Mouse (Mus musculus) thymus, postnatal 10 days (tissue): ENCODE measurements around the gene Prss53.
"Not testable (repeated sequence)": the region's sequence is repeated elsewhere in the genome, so short reads cannot be mapped to it uniquely, and the experiment has no call there.

Experiments used
- DNase-seq, 2 experiments: peaks; one replicate each; pipeline ENCODE4 v3.0.0; 2021; ENCODE audit warnings: low spot score in 2 of 2

Gene Prss53

DNA sequence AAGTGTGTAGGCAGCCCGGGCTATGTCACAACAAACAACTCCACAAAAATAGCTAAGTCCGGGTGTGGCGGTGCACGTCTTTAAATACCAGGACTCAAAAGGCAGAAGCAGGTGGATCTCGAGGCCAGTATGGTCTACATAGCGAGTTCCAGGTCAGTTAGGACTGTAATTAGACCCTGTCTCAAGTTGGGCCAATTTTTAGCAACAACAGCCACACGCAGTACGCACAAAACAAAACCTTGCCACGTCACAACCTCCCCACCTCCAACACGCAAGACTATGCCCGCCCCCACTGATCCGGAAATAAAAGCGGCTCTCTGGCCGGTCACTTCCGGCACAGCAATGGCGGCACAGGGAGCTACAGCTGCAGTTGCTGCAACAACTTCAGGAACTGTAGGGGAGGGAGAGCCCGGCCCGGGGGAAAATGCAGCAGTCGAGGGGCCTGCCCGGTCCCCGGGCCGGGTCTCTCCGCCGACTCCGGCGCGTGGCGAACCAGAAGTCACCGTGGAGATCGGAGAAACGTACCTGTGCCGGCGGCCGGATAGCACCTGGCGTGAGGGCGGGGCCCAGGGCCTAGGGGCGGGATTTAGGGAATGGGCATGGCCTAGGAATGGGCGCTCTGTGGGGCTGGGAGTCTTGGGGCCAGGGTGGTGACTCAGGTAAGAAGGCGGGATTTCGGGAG is 21.6 kb upstream of the Prss53 start, which contains the start of gene Kat8:
Gene Kat8, plus strand, starts transcription at position 327 of the 682 bp plus-strand sequence.
- DNase-seq = peak; percentile 76 to 79

DNA sequence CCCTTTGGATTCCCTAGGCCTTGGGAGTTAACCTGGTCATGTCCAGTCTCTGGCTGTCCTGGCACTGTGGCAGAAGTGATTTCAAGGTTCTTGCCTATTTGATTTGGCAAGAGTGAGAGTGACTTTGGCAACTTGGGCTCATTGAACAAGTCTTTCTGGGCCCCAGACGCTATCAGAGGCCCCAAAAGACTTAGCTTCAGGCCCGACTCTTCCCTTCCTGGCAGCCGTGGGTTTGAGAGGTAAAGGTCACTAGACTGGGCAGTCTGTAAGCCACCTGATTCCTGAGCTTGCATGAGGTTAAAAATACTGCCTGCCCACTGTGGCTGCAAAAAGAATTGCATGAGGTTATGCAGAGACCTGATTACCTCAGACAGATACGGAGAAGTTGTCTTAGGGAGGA is 17.9 kb upstream of the Prss53 start:
- no peak for DNase-seq

DNA sequence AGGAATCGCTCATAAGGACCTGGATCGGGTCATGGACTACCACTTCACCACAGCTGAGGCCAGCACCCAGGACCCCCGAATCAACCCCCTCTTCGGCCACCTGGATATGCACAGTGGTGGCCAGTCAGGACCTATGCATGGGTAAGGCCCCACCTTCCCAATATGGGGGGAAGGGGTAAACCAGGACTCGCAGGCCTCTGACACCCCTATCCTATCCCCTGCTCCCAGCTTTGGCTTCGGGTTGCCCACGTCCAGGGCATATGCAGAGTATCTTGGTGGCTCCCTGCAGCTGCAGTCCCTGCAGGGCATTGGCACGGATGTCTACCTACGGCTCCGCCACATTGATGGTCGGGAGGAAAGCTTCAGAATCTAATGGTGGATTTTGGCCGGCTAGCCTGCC is 17.2 kb upstream of the Prss53 start:
- no peak for DNase-seq

DNA sequence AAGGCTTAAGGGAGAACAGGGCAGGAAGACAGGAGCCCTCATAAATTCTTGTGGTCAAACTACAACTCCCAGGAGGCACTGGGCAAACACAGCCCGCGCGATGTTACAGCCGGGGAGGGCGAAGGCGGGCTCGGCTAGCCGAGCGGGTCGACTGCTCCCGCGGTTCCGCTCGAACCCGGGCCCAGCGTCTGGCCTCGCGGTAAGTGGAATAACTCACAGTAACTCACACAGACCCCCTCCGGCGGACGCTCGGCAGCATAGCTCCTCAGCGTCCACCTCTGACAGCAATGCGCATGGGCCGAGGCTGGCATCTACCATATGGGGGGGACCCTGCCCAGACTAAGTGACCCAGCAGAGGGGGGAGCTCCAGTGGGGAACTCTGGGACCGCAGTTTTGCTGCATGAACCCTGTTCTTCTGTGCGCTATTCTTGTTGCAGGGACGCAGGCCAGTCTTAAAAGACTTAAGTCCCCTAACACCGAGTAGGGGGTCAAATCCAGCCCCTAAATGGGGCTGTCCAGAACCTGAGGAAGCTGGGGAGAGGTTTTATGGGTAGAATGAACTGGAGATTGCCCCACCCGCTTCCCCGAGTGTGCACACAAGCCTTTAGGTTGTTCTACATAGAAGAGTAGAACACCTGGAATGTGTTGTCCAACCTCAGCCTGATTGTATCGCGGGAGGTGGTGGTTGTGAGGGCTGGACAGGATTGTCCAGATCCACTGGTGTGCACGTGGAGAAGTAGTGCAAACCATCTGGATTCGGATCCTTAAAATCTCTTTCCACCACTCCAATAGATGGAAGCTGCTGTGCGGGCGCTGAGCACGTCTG is 13.4 kb upstream of the Prss53 start, which contains the start of gene Bckdk:
Gene Bckdk, plus strand, starts transcription at position 112 of the 826 bp plus-strand sequence.
- DNase-seq = peak; percentile 55 to 63

DNA sequence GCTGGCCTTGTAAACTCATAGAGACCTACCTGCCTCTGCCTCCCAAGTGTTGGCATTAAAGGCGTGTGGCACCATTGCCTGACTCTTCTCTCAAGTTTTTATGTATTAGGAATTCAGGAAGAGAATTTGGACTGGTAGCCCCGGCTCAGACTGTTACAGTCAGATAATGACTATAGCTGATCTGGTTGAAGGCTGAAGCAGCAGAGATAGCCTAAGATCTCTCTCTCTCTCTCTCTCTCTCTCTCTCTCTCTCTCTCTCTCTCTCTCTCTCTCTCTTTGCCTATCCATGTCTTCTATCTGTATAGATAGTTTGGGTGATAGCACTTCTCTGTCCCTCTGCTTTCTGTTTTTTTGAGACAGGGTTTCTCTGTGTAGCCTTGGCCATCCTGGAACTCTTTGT is 11.0 kb upstream of the Prss53 start:
- no peak for DNase-seq

DNA sequence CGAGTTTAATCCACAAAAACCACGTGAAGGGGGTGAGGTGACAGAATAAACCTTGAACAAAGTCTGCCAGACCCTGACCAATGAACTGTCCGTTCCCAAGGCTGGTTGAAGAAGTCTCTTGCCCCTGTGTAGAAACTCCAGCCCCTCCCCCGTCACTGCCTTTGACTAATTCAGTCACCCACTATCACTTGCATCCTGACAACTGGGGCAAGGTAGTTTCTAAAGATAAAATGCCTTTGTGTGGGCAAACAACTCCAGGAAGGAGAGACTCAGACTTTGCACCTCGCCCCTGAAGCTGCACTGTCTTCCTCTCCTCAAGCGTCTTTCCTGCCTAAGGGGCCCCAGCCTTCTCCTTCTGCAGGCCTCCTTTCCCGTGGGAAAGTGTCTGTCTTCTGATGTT is 9.2 kb upstream of the Prss53 start:
- no peak for DNase-seq

DNA sequence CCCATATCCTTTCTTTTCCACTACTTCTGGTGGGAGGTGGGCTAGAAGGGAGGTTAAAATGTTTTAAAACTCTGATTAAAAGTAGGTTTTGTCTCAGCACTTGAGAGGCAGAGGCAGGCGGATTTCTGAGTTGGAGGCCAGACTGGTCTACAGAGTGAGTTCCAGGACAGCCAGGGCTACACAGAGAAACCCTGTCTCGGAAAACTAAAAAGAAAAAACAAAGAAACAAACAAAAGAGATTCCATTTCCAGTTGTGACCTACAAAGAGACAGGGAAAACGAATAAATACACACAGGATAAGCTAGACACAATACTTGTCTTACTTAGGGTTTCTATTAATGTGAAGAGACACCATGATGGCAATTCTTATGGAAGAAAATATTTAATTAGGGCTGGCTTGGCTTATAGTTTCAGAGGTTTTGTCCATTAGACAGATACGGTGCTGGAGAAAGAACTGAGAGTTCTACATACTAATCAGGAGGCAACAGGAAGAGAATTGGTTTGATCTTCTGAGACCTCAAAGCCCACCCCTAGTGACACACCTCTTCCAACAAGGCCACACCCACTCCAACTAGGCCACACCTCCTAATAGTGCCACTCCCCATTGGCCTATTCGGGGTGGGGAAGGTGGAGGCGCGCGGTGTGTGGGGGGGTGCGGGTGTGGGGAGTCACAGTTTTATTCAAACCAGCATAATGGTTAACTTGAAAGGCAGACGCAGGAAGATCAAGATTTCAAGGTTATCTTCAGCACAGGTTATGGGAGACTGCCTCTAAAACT is 7.6 kb upstream of the Prss53 start:
- peak; percentile 31 to 32 for DNase-seq

DNA sequence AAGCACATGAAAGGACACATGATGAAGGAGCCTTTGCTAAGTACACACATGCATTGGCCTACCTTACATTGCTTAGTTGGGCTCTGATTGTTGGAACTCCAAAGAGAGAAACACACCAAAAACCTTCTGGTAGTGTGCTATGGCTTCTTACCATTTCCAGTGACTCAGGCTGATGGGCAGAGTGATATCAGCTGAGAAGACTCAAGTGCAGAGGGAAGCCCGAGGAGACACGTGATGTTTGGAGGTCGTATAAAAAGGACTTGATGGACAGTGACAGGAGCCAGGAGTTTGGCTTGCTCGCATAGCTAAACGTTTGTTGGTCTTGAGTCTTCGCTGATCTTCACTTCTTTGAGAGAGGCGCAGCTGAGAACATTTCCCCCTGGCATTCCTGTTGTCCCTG is 6.8 kb upstream of the Prss53 start:
- no peak for DNase-seq

DNA sequence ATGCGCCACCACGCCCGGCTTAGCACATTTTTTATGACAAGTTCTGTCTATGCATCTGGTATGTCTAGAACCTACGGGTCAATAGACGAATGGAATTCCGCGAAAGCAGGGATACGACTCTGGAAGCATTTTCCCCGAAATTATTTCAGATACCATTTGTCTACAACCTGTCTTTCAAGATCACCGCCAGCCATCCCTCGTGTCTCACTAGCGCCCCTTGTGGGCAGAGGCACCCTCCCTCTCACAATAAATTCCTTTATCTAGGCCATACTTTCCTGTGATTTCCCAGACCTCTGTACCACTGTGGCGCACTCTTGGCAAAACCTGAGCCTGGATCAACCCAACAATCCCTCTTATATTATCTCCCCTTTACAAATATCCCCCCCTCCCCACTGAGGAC is 5.6 kb upstream of the Prss53 start:
- DNase-seq = peak; percentile 50 to 76

DNA sequence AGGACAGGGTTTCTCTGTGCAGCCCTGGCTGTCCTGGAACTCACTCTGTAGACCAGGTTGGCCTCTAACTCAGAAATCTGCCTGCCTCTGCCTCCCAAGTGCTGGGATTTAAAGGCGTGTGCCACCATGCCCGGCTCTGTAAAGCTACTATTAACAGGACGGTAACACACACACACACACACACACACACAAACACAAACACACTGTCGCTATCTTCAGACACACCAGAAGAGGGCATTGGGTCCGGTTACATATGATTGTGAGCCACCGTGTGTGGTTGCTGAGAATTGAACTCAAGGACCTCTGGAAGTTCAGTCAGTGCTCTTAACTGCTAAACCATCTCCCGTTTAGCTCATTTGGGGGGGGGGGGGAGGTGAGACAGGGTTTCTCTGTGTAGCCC is 5.1 kb upstream of the Prss53 start:
- not testable (repeated sequence) for DNase-seq

DNA sequence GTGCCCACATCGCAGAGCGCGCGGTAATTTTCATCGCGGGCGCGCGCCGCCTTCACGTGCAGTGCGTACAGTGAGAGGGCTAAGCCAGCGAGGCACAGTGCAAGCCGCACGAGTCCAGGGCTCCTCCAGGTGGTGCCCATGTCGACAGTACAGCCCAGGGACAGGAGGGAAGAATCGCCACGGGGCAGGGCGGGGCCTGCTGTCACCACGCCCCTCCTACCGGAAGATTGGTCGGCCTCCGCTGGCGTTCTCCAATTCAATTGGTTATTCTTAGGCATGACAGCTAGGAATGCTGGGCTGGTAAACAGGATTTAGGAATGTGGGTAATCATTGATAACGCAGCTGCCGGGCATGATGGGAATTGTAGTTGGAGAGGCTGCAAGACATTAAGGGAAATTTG is 4.7 kb upstream of the Prss53 start, which contains the start of the genes Gm21974 and Vkorc1:
Gene Gm21974, minus strand, starts transcription at position 13 of the 400 bp plus-strand sequence.
Gene Vkorc1, minus strand, starts transcription at position 176 of the 400 bp plus-strand sequence.
- DNase-seq = peak; percentile 83

DNA sequence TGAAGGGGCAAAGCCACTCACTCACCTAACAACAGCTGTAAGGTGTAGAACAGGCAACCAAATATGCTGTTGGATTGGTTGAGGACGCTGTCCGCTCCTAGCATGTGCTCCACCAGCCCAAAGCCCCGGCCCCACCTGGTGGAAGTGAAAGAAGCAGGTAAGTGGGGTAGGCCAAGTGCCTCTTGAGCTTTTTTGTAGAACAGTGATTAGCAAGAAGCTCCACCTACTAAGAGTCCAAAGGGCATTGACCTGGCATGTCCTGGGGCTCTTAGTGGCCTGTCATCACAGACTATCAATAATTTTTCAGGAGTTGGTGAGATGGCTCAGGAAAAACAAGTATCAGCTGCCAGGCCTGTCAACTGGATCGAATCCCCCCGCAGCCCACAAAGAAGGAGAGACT is 3.7 kb upstream of the Prss53 start:
- no peak for DNase-seq

DNA sequence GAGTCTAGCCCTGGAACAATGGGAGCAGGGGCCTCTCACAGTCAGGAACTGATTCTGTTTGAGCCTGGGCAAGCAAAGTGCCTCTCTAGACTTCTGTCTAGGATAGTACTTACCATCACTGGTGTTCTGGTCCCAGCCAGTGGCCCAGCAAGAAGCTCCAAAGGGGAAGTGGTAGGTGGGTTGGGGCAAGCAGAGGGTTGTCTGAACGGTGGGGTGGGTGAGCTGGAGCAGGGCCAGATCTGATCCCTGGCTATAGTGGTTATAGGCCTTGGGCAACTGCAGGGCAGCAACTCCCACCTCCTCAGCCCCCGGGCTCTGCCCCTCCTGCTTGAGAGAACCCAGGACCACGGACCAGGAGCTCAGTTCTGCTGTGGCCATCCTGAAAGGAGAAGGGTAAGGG is 1.9 kb downstream of the Prss53 start:
- DNase-seq = no peak

DNA sequence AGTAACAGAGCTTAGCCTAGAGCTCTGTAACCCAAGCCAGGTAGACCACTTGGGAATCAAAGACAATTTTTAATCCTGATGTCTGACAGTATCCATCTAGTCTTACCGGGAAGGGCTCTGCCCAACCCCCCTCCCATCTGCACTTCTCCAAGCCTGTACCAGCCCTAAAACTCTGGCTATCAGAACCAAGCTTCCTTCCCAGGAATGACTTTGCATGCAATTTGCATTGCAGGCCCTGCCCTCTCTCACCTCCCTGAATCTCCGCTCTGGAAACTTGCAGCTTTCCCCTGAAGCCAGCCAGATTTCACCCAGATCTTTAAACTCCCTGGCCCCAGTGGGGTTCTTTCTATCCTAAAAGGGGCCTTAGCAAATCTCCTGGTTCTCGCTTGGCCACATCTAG is 3.0 kb downstream of the Prss53 start:
- no peak for DNase-seq

DNA sequence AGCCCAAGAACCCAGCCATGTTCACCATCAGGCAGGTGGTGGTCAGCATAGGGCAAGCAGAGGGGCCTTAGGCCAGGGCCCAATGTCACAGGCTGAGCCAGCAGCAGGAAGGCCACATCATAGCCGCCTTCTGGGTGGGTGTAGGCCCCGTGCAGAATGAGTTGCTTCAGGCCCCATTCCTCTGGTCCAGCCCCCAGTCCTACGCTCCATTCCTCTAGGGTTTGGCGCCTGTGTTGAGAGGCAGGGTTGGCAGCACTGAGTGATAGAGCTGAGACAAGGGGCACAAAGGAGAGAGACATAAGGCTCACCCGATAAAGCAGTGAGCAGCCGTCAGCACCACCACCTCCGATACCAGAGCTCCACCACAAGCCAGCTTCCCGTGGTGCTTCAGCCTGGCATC is 3.6 kb downstream of the Prss53 start:
- no peak for DNase-seq

DNA sequence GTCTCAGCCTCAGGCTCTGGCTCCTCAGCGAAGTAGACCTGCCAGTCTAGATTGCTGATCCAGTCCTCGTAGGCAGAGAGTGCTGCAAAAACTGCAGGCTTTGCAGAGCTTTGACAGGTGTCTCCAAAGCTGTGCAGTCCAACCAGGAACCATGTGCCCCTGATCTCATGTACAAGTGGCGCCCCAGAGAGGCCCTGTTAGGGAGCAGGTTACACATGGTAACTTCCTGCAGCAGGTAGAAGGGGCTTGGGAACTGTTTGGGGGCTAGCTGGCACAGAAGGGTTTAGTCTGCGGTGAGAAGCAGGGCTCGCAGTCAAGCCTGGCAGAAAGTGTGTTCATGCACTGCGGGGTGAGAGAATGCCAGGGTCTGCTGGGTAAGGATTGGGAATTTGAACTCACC is 4.2 kb downstream of the Prss53 start:
- DNase-seq = no peak

DNA sequence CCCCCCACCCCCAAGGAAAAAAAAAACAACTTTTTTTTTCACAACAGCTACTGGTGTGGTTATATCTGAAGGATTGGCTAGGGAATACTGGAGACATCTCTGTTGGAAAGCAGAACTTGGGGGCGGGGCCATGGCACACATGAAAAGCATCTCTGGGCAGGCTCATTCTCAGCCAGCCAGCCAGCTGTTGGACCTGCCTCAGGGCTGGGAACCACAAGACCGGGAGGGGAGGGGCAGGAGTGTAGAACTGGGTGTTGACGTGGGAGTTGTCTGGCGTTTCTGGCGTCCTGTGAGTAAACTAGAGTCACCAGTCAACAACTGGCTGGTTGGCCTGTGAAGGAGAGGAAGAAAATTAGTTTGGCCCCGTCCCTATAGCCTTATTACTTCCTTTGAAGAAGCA is 4.8 kb downstream of the Prss53 start:
- DNase-seq = no peak

DNA sequence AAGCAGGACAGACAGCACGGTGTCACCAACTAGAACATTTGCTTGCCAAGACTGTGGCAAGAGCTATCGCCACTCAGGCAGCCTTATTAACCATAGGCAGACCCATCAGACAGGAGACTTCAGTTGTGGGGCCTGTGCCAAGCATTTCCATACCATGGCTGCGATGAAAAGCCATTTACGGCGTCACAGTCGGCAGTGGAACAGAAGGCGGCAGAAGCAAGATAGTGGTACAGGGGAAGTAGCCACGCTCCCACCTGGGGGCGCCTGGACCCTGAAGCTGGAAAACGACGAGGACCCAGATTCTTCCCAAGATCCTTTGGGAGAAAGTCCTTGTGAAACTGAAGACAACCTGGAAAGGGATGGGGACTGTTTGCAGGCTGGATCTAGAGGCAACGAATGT is 10.3 kb downstream of the Prss53 start:
- no peak for DNase-seq

DNA sequence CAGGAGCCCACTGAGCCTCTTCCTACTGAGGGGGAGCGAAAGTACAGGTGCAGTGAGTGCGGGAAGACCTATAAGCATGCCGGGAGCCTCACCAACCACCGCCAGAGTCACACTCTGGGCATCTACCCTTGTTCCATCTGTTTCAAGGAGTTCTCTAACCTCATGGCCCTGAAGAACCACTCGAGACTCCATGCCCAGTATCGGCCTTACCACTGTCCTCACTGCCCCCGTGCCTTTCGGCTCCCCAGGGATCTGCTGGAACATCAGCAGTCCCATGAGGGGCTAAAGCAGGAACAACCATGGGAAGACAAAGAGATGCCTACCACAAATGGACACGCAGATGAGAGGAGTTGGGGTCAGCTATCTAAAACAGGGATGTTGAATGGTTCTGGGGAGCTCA is 11.5 kb downstream of the Prss53 start:
- no peak for DNase-seq

DNA sequence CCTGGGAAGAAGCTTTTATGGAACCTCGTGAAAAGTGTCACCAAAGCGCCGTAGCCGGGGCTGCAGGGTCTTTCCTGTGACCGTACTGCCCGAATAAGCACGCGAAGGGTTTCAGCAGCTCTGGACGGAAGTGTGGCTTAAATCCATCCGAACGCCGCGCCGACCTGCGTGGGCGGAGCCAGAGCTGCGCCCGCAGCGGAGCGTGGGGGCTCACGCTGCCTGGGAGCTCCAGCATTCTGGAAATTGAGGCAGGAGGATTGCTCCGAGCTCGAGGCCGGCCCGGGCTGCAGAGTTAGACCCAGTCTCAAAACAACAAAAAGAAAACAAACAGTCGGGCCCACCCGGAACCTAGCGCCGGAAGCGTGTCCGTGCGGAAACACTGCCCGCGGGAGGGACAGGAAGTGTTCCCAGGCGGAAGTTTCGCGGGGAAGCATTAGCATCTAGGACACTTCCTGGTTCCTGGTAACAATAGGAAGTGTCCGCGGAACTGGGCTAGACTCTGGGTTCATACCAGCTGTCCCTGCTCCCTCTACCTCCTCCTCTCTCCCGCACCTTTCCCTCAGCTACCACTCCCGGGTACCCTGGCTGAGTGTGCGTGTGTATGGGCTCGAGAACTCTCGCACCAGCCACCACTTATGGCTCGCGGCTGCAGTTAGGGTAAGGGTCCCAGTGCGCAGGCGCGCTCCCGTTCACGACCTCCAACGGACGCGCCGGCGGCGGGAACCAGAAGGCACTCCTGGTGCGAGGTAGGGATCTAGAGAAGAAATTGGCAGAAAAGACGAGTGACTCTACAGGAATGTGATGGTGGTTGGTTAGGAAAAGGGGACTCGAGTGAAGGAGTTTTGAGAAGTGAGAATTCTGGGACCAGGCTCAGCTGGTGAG is 14.1 kb downstream of the Prss53 start, which contains the start of gene Zfp668:
Gene Zfp668, minus strand, starts transcription at position 362 of the 882 bp plus-strand sequence.
- DNase-seq = peak; percentile 80 to 84

DNA sequence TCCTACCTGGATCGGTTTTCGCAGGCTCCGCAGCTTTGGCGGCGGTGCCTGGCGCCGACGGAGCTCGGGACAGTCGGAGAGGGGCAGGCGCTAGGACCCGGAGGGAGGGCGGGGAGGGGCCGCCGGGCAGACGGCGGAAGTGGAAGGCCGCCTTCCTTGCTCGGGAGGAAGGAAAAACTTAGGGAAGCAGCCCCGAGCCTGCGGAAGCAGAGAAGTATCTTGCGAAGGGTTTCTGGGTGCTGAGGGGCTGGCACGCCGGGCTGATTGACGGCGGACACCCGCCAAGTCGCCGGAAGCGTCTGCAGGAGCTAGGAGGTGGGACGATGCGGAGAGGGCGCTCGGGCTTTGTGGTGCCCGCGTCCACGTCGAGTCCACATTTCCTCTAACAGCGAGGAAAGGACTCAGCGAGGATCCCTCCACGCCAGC is 14.7 kb downstream of the Prss53 start, which contains the start of gene Zfp646:
Gene Zfp646, plus strand, starts transcription at position 181 of the 426 bp plus-strand sequence.
- peak; percentile 63 to 67 for DNase-seq
